Mouse (Mus musculus) kidney, embryonic 14.5 days (tissue): ENCODE data around the gene Elfn1. TPM values are rescaled to one million over a fixed set of nuclear protein-coding genes. Genes with fewer than 3 reads are reported as not detected.

Source experiments
- ATAC-seq: fragments of 200-750 bp; cut with Nextera tagmentation; 2 replicates; pipeline ENCODE4 v1.8.0; 2017; ENCODE audit warnings: moderate number of reproducible peaks, mild to moderate bottlenecking, moderate TSS enrichment, moderate library complexity; ENCODE audit not compliant: low FRiP score, low TSS enrichment
- H3K27ac ChIP-seq: fragments of 300-500 bp; sonication (generic); 2 replicates; pipeline ENCODE4 v1.5.1; 2014; ENCODE audit warnings: low read depth, mild to moderate bottlenecking, low read length, moderate library complexity, mixed read lengths
- H3K27me3 ChIP-seq: fragments of 300-500 bp; sonication (generic); 2 replicates; pipeline ENCODE4 v1.6.1; 2014; ENCODE audit warnings: mild to moderate bottlenecking, low read length; ENCODE audit not compliant: control insufficient read depth, insufficient read depth
- H3K36me3 ChIP-seq: fragments of 300-500 bp; sonication (generic); 2 replicates; pipeline ENCODE4 v1.6.1; 2014; ENCODE audit warnings: low read length, mixed read lengths; ENCODE audit not compliant: control insufficient read depth, insufficient read depth
- H3K4me1 ChIP-seq: fragments of 300-500 bp; sonication (generic); 2 replicates; pipeline ENCODE4 v1.6.1; 2014; ENCODE audit warnings: low read length, mixed read lengths; ENCODE audit not compliant: control insufficient read depth, insufficient read depth
- H3K4me2 ChIP-seq: fragments of 300-500 bp; sonication (generic); replicated peaks from 2 replicates; pipeline ENCODE4 v1.6.1; 2014; ENCODE audit warnings: low read depth, mild to moderate bottlenecking, low read length
- H3K4me3 ChIP-seq: fragments of 300-500 bp; sonication (generic); 2 replicates; pipeline ENCODE4 v1.5.1; 2014; ENCODE audit warnings: mild to moderate bottlenecking, low read length
- H3K9ac ChIP-seq: fragments of 300-500 bp; sonication (generic); 2 replicates; pipeline ENCODE4 v1.6.1; 2014; ENCODE audit warnings: low read depth, mild to moderate bottlenecking, low read length, moderate library complexity
- H3K9me3 ChIP-seq: fragments of 300-500 bp; sonication (generic); 2 replicates; pipeline ENCODE4 v1.6.1; 2016; ENCODE audit warnings: low read length; ENCODE audit not compliant: control insufficient read depth
- WGBS: fragments of 180-500 bp; shearing (Covaris S2); extraction: QIAGEN DNeasy Blood & Tissue Kit; methylation state at CpG from one replicate; pipeline ENCODE4 v1.1.7; 2014; 5-methylcytosine and 5-hydroxymethylcytosine counted together
- polyA plus RNA-seq: library from polyadenylated mRNA; unstranded; fragments of >200 nt; fragmentation: Nextera tagmentation; extraction: Ambion mirVana; gene quantifications from 2 replicates; pipeline ENCODE4 v1.2.1, GENCODE M21; 2014

Gene Elfn1
- polyA plus RNA-seq, 1 experiment from 2014 or later = 0.14 TPM

- Histone ChIP-seq H3K36me3 (no peaks in the 10 kb centered on the region), H3K4me2 (no peak overlapping the region)
- WGBS = 29% methylated on average over 10 of the region's 10 CpGs
Observed at GRCm38 (mm10) chr5:139889370-139889769, 18.4 kb upstream of the Elfn1 start.

GRCm38 (mm10) chr5:139892326-139892994 is 15.3 kb upstream of the Elfn1 start:
- Histone ChIP-seq H3K36me3 (no peaks in the 10 kb centered on the region), H3K4me3 (no peak overlapping the region), H3K9ac (no peak overlapping the region), H3K27ac (no peak overlapping the region), H3K4me2 (no peak overlapping the region), H3K27me3 (no peaks in the 10 kb centered on the region; the same call in 1 of the 2 replicates), H3K4me1 (0 out of 2 replicates have a peak, but pooled peaks cover 5% of the 10 kb centered on the region), H3K9me3 (no peaks in the 10 kb centered on the region)
- 32% methylated on average over 5 of the region's 5 CpGs for WGBS
- no peak for ATAC-seq

More at GRCm38 (mm10) chr5:139889370-139889769, 18.4 kb upstream of the Elfn1 start:
- no peak overlapping the region for H3K9ac ChIP-seq
- H3K4me1 ChIP-seq = 0 out of 2 replicates have a peak, but pooled peaks cover 5% of the 10 kb centered on the region
- no peak overlapping the region for H3K27ac ChIP-seq
- H3K4me3 ChIP-seq = no peak overlapping the region
- no peak for ATAC-seq
- H3K9me3 ChIP-seq = no peaks in the 10 kb centered on the region
- H3K27me3 ChIP-seq = no peaks in the 10 kb centered on the region; the same call in 1 of the 2 replicates

GRCm38 (mm10) chr5:139892995-139893345 is 14.8 kb upstream of the Elfn1 start:
- Histone ChIP-seq H3K36me3 (no peaks in the 10 kb centered on the region), H3K4me3 (no peak overlapping the region), H3K27me3 (no peaks in the 10 kb centered on the region; the same call in 1 of the 2 replicates), H3K9me3 (no peaks in the 10 kb centered on the region), H3K27ac (no peak overlapping the region), H3K4me1 (0 out of 2 replicates have a peak, but pooled peaks cover 5% of the 10 kb centered on the region), H3K9ac (no peak overlapping the region), H3K4me2 (no peak overlapping the region)
- ATAC-seq = no peak
- 34% methylated on average over 7 of the region's 7 CpGs for WGBS

DNA sequence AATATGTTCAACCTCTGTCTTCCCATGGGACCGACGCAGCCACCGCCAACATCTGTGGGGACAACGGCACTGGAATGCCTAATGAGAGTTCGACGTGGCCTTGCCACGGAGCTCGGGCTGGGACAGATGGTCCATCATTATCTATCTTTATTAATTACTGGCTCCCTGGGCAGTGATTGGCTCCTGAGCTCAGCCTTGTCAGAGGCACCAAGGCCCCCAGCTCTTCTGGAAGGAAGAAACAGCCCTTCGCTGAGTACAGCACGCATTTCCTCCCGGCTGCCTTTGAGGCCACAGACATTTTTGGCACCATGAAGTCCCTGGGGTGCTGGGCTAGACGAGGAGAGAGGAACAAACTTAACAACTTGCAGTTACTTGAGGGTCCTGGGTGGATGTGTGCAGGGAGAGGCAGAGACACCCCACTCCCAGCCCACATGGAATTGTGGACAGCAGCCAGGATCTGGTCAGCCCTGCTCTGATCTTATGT is 13.7 kb upstream of the Elfn1 start:
- H3K4me1 ChIP-seq = 0 out of 2 replicates have a peak, but pooled peaks cover 5% of the 10 kb centered on the region
- H3K4me2 ChIP-seq = no peak overlapping the region
- 68% methylated on average over 12 of the region's 12 CpGs for WGBS
- no peak for ATAC-seq
- H3K9ac ChIP-seq = no peak overlapping the region
- no peaks in the 10 kb centered on the region; the same call in 1 of the 2 replicates for H3K27me3 ChIP-seq
- H3K4me3 ChIP-seq = no peak overlapping the region
- no peaks in the 10 kb centered on the region for H3K36me3 ChIP-seq
- no peaks in the 10 kb centered on the region for H3K9me3 ChIP-seq
- no peak overlapping the region for H3K27ac ChIP-seq

- Histone ChIP-seq H3K4me2 (no peak overlapping the region), H3K27me3 (0 out of 2 replicates have a peak, but pooled peaks cover 4% of the 10 kb centered on the region), H3K9me3 (no peaks in the 10 kb centered on the region), H3K4me3 (no peak overlapping the region), H3K4me1 (no peaks in the 10 kb centered on the region), H3K9ac (no peak overlapping the region), H3K27ac (no peak overlapping the region), H3K36me3 (no peaks in the 10 kb centered on the region)
- 11% methylated on average over 7 of the region's 7 CpGs for WGBS
- no peak for ATAC-seq
Observed at GRCm38 (mm10) chr5:139899044-139899443, 8.7 kb upstream of the Elfn1 start.

GRCm38 (mm10) chr5:139905121-139905520 is 2.6 kb upstream of the Elfn1 start:
- Histone ChIP-seq H3K27me3 (peaks cover 51% of the 10 kb centered on the region), H3K36me3 (no peaks in the 10 kb centered on the region), H3K4me1 (peaks cover 13% of the 10 kb centered on the region), H3K4me3 (no peak overlapping the region), H3K9ac (no peak overlapping the region), H3K4me2 (no peak overlapping the region), H3K9me3 (no peaks in the 10 kb centered on the region), H3K27ac (no peak overlapping the region)
- ATAC-seq = no peak
- WGBS = 76% methylated on average over 5 of the region's 5 CpGs

- Histone ChIP-seq H3K36me3 (no peaks in the 10 kb centered on the region), H3K4me3 (no peak overlapping the region; the same call in 1 of the 2 replicates), H3K27me3 (peaks cover 61% of the 10 kb centered on the region), H3K9me3 (no peaks in the 10 kb centered on the region), H3K9ac (no peak overlapping the region), H3K4me2 (no peak overlapping the region), H3K4me1 (peaks cover 15% of the 10 kb centered on the region), H3K27ac (no peak overlapping the region)
- no peak for ATAC-seq
- 31% methylated on average over 9 of the region's 9 CpGs for WGBS
Observed at GRCm38 (mm10) chr5:139906507-139906906, 1.2 kb upstream of the Elfn1 start.

- Histone ChIP-seq H3K9me3 (no peaks in the 10 kb centered on the region), H3K27me3 (peaks cover 68% of the 10 kb centered on the region), H3K36me3 (no peaks in the 10 kb centered on the region), H3K4me2 (peak overlapping the region; percentile 99), H3K27ac (no peak overlapping the region), H3K9ac (no peak overlapping the region), H3K4me1 (peaks cover 22% of the 10 kb centered on the region), H3K4me3 (peak overlapping the region; percentile 51)
- ATAC-seq = peak; percentile 21; the same call in 1 of the 2 replicates
- under 1% methylated on average over 19 of the region's 19 CpGs for WGBS
Observed at GRCm38 (mm10) chr5:139907241-139907640, 502 bp upstream of the Elfn1 start.

DNA sequence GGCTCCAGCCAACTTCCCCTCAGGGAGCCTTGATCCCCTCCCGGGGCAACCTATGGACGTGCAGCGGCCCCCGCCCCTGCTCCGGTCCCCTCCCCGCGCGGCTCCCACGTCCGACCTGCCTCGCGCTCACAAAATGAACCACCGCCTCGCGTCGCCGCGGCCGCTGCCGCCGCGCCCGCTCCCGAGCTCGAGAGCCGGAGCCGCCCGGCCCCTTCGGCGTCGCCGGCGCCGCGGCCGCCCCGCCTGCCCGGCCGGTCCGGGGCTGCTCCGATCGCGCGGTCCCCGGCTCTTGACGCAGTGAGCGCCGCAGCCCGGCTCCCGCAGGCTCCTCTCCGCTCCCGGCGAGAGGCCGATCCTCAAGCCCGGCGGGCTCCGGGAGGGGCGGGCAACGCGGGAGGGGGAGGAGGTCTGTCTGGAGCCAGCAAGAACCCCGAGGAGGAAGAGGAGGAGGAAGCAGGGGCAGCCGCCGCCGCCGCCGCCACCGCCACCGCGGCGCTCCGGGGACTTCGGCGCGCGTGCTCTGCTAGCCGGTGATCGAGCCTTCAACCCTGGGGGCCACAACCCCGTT is 584 bp downstream of the Elfn1 start:
- Histone ChIP-seq H3K27ac (no peak overlapping the region), H3K27me3 (peaks cover 79% of the 10 kb centered on the region), H3K4me1 (peaks cover 29% of the 10 kb centered on the region), H3K9ac (peak overlapping the region; percentile 55), H3K36me3 (no peaks in the 10 kb centered on the region), H3K4me2 (peak overlapping the region; percentile 99), H3K4me3 (peak overlapping the region; percentile 51), H3K9me3 (no peaks in the 10 kb centered on the region)
- peak; percentile 18; the same call in 1 of the 2 replicates for ATAC-seq
- under 1% methylated on average over 70 of the region's 78 CpGs for WGBS
